Mouse (Mus musculus) megakaryocyte, embryonic 14.5 days (primary cell): ENCODE results near the gene Dnajb8.

Experiments used
- FLI1 ChIP-seq: IDR thresholded peaks from 2 replicates; pipeline ENCODE4 v1.6.1; 2012; ENCODE audit warnings: low read length, inconsistent platforms, mixed read lengths
- GATA1 ChIP-seq: IDR thresholded peaks from 3 replicates; pipeline ENCODE4 v1.6.1; 2012; ENCODE audit warnings: mixed read lengths, low read length, inconsistent platforms, borderline replicate concordance

GRCm38 (mm10) chr6:88193433-88194052 is 28.5 kb upstream of the Dnajb8 start, which contains the start of gene Gata2:
- no peak for TF ChIP-seq GATA1
- no peak for TF ChIP-seq FLI1
